Mouse (Mus musculus) inflammation-experienced regulatory T-cells (primary cell): ENCODE data around the gene Sdhaf1. TPM values are rescaled to one million over a fixed set of nuclear protein-coding genes. Genes with fewer than 3 reads are reported as not detected.

Experiments
- polyA plus RNA-seq, 2 experiments: library from polyadenylated mRNA; unstranded; fragments of 100-300 nt; shearing (Covaris generic); gene quantifications; one replicate each; pipeline ENCODE4 v1.2.1; 2017

Sdhaf1 gene
- 10 to 100 TPM; 36.0 to 57.6 TPM for polyA plus RNA-seq

GRCm38 (mm10) chr7:30323795-30324194, at the start of gene Sdhaf1:
Sdhaf1 (minus strand) TSS chr7:30323895.

GRCm38 (mm10) chr7:30362652-30363343, 39.1 kb upstream of the Sdhaf1 start, which contains the start of gene Lrfn3:
Lrfn3 (minus strand) TSS chr7:30362772.

DNA sequence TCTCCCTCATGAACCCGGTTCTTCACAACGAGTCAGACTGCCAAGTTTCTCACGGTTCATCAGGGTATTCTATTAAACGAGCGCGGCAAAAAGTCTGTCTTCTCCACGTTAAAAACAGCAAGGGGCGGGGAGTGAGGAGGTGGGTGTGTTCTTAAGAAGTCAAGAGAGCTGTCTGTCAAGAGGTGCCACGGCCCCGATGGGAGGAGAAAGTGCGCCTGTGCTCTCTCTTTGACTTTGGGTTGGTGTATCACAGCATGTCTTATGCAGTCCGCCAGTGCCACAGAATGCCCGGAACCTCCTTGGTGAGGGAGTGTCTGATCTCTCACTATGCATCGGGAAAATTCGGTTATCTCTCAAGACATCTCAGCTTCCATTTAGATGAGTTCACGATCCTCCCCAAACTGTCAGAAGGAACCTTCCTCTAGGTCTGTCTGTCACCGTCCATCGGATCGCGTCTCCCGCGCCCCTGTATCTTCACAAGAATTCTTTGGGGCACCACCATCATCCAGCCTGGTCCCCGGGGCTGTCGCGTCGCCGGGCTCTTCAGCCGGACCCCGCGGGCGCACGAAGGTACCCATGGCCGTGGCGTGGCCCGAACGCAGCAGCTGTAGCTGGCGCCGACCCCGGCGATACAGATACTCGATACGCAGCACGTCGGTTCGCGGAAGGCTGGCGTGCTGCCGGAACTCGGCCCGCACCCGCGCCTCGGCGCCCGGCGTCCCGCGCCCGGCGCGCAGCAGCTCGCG, 2.0 kb downstream of the Sdhaf1 start, which contains the start of gene E130208F15Rik:
TSS of gene E130208F15Rik (plus strand) at position 202 of the 746 bp plus-strand sequence.

GRCm38 (mm10) chr7:30314721-30315155, 9.0 kb downstream of the Sdhaf1 start, which contains the start of gene Syne4:
Syne4 (plus strand) TSS chr7:30314807.

DNA sequence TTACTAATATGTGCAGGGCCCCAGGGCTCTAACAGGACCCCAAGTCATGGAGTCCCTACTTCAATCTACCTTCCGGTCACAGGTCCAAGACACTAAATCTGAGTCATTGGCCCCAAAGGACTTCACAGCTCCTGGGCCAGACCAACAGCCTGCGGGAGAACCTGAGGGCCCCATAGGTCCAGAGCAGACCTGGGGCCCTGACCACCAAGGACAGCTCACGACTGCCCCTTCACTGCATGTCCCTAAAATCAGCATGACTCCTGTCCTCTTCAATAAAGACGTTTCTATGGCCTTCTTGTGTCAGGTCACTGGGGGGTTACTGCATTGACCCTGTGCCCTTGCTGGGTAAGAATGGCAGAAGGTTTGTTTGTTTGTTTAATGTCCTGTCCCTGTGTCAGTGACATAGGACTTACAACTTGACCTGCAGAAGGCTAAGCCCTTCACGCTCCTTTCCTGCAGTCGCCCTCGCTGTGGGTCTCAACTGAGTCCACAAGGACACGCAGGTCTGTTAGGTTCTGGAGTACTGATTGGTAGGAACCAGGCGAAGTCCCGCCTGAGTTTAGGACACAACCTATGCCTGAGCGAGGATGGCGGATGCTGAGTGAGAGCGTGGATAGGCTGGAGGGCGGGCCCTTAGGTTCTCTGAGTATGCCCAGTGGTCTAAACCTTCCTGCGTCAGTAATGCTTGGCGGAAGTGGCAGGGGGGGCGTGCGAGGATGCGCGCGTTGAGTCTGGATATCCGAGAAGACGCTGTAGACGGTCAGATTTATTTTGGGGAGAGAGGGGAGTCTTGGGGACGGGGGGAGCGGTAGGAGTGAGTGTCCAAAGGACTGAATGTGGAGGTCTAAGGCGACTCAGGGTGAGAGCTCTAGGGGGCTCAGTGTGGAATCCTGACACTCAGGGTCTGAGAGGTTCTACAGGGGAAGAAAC, 15.4 kb downstream of the Sdhaf1 start, which contains the start of gene Alkbh6:
TSS of gene Alkbh6 (plus strand) at position 642 of the 930 bp plus-strand sequence.

GRCm38 (mm10) chr7:30291215-30292131, 32.2 kb downstream of the Sdhaf1 start, which contains the start of gene Clip3:
Clip3 (plus strand) TSS chr7:30291728.

GRCm38 (mm10) chr7:30279951-30280669, 43.6 kb downstream of the Sdhaf1 start, which contains the start of the genes Thap8 and Wdr62:
Thap8 (plus strand) TSS chr7:30280094.
Wdr62 (minus strand) TSS chr7:30280419.

Other genes with a start within 250 kb of the Sdhaf1 start
- gene Gm26920, start 233.5 kb downstream of the Sdhaf1 start, polyA plus RNA-seq: 1 to 10 TPM; 1.0 to 1.7 TPM
- gene Zfp566, start 233.4 kb downstream of the Sdhaf1 start, polyA plus RNA-seq: 1 to 10 TPM; 9.8 to 9.9 TPM
- 10 to 100 TPM; 59.3 to 66.2 TPM for gene Zfp260, start 229.1 kb downstream of the Sdhaf1 start, polyA plus RNA-seq
- 10 to 100 TPM in 1 of 2 experiments, 1 to 10 TPM in 1; 9.7 to 18.8 TPM for gene Zfp382, start 202.0 kb downstream of the Sdhaf1 start, polyA plus RNA-seq
- gene Zfp146, start 154.1 kb downstream of the Sdhaf1 start, polyA plus RNA-seq: 10 to 100 TPM; 18.5 to 23.9 TPM
- gene Cox7a1, start 139.8 kb downstream of the Sdhaf1 start, polyA plus RNA-seq: under 1 TPM in 1 of 2 experiments, not detected in 1; 0.43 TPM
- gene Capns1, start 125.1 kb downstream of the Sdhaf1 start, polyA plus RNA-seq: 10 to 100 TPM; 81.2 to 88.6 TPM
- 10 to 100 TPM; 52.7 to 55.1 TPM for gene Polr2i, start 91.9 kb downstream of the Sdhaf1 start, polyA plus RNA-seq
- 100 to 1,000 TPM; 106 to 120 TPM for gene Tbcb, start 91.6 kb downstream of the Sdhaf1 start, polyA plus RNA-seq
- not detected for gene Ovol3, start 88.2 kb downstream of the Sdhaf1 start, polyA plus RNA-seq
- 1 to 10 TPM in 1 of 2 experiments, under 1 TPM in 1; 0.31 to 1.4 TPM for gene Thap8, start 43.8 kb downstream of the Sdhaf1 start, polyA plus RNA-seq
- 10 to 100 TPM in 1 of 2 experiments, 1 to 10 TPM in 1; 4.1 to 20.0 TPM for gene Wdr62, start 43.5 kb downstream of the Sdhaf1 start, polyA plus RNA-seq
- gene Clip3, start 32.2 kb downstream of the Sdhaf1 start, polyA plus RNA-seq: 1 to 10 TPM; 4.0 to 9.0 TPM
- gene Alkbh6, start 15.2 kb downstream of the Sdhaf1 start, polyA plus RNA-seq: 100 to 1,000 TPM; 152 to 164 TPM
- 10 to 100 TPM; 13.3 to 21.9 TPM for gene Syne4, start 9.1 kb downstream of the Sdhaf1 start, polyA plus RNA-seq
- gene E130208F15Rik, start 2.2 kb downstream of the Sdhaf1 start, polyA plus RNA-seq: not detected
- not detected for gene Lrfn3, start 38.9 kb upstream of the Sdhaf1 start, polyA plus RNA-seq
- gene Tyrobp, start 89.9 kb upstream of the Sdhaf1 start, polyA plus RNA-seq: 10 to 100 TPM in 1 of 2 experiments, 1 to 10 TPM in 1; 2.4 to 16.6 TPM
- 100 to 1,000 TPM; 388 to 519 TPM for gene Hcst, start 96.0 kb upstream of the Sdhaf1 start, polyA plus RNA-seq
- 100 to 1,000 TPM in 1 of 2 experiments, 10 to 100 TPM in 1; 93.7 to 126 TPM for gene Nfkbid, start 97.8 kb upstream of the Sdhaf1 start, polyA plus RNA-seq
- 10 to 100 TPM; 25.4 to 35.3 TPM for gene Aplp1, start 121.6 kb upstream of the Sdhaf1 start, polyA plus RNA-seq
- gene Kirrel2, start 133.8 kb upstream of the Sdhaf1 start, polyA plus RNA-seq: not detected
- gene Nphs1, start 134.4 kb upstream of the Sdhaf1 start, polyA plus RNA-seq: not detected
- gene Prodh2, start 169.7 kb upstream of the Sdhaf1 start, polyA plus RNA-seq: under 1 TPM in 1 of 2 experiments, not detected in 1; 0.95 TPM
- 1 to 10 TPM in 1 of 2 experiments, under 1 TPM in 1; 0.82 to 1.1 TPM for gene Arhgap33, start 211.2 kb upstream of the Sdhaf1 start, polyA plus RNA-seq
- gene Hspb6, start 228.3 kb upstream of the Sdhaf1 start, polyA plus RNA-seq: 1 to 10 TPM; 3.4 to 7.8 TPM
- gene Proser3, start 228.4 kb upstream of the Sdhaf1 start, polyA plus RNA-seq: 1 to 10 TPM; 6.0 to 9.2 TPM
- 10 to 100 TPM; 80.6 to 85.0 TPM for gene Lin37, start 235.9 kb upstream of the Sdhaf1 start, polyA plus RNA-seq
- gene U2af1l4, start 239.4 kb upstream of the Sdhaf1 start, polyA plus RNA-seq: 10 to 100 TPM; 39.3 to 39.7 TPM
- 10 to 100 TPM; 76.1 to 100.0 TPM for gene Gm49396, start 239.4 kb upstream of the Sdhaf1 start, polyA plus RNA-seq
- 100 to 1,000 TPM; 211 to 228 TPM for gene Psenen, start 239.7 kb upstream of the Sdhaf1 start, polyA plus RNA-seq
- gene Igflr1, start 241.5 kb upstream of the Sdhaf1 start, polyA plus RNA-seq: 100 to 1,000 TPM in 1 of 2 experiments, 10 to 100 TPM in 1; 76.2 to 250 TPM